Mouse (Mus musculus) mature B cell (primary cell): Measurements from ENCODE around the gene Cacna2d4.

ENCODE experiments used
- in situ Hi-C: fragments of 300-500 bp; cut with MboI; formaldehyde crosslinking; loops from 2 replicates; pipeline ENCODE4 v1.14.3; 2019

Cacna2d4 gene

DNA sequence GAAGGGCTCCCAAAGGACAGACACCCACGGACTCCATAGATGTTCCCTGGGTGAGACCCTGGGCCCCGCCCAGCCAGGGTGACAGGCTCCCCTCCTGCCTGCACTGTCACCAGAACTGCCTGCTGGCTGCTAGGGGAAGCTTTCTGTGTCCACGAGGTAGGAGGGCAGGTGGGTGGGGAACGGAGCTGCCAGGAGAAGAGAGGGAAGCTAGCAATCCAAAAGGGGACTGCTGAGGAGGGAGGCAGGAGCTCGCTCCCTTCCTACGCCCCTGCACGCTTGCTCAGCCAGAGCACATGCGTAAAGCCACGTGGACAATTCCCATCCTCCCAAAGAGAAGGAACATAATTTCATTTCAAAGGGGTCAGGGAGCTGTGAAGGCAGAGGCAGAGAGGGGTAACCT is 73.8 kb downstream of the Cacna2d4 start:
- in situ Hi-C loops: no loop called here

DNA sequence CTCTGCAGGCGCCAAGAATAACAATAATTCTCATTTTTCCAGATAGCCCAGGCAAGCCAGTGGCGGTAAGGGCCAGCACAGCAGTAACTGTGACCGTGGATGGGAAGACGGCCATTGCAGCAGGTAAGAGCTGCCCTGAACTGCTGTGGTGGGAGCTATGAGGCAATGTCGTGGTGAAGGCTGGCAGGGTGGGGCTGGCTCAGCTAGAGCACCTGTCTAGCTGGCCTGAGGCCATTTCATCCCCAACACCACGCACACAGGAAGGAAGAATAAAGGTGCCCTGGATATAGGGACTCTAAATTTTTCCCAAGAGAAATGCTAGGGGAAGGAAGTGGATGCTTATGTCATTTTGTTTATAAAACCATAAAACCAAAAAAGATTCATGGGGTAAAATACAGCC is 76.1 kb downstream of the Cacna2d4 start:
- in situ Hi-C loops: no loop called here

DNA sequence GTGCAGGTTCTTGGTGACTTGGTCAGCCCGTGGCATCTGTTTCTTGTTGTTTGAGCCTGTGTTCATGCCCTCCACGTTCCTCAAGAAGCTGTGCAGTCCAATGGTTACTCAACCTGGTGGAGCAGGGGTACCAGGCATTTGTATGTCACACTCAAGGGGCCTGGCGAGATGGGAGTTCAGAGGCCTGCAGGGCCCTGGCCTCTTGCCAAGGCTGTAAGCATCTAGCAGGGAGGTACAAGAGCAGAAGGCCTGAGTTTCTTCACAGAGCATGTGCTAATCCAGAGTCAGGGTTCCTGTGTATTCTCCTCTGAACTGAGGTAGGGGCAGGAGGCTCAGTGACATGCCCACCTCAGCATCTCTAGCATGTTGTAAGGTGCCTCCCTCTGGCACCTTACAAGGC is 76.8 kb downstream of the Cacna2d4 start:
- in situ Hi-C loops: no loop called here

DNA sequence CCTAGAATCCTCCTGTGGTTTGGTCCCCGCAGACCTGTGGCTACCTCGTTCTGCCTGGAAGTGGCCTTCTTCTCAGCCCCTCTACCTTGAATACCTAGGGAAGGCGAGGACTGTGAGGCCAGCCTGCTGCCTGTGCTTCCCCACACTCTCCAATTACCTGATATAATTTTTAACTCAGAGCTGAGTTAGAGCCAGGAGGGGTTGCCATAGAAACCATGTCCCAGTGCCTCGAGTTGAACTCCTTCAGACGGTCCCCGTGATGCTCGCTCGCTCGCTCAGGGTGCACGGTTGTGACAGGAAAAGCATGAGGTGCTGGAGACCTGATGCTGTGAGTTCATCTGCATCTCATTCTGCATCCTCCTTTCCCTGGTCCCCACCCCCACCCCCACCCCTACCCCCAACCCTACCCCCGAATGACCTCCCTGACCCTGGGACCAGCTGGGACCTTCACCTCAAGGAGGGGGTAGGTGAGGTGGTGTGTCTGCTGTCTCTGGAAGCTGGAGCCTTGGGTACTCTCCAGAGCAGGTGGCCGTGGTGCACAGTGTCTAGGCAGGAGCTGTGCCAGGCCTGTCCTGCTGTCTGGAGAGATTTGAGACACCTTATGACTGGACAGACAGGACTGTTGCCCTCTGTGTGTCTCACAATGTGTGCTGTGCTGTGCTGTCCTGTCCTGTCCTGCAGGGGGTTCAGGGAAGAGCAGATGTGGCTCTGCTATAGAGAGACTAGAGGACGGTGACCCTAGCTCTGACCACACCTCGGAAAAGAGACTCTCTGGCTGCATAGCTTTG is 77.5 kb downstream of the Cacna2d4 start:
- in situ Hi-C loops: no loop called here

DNA sequence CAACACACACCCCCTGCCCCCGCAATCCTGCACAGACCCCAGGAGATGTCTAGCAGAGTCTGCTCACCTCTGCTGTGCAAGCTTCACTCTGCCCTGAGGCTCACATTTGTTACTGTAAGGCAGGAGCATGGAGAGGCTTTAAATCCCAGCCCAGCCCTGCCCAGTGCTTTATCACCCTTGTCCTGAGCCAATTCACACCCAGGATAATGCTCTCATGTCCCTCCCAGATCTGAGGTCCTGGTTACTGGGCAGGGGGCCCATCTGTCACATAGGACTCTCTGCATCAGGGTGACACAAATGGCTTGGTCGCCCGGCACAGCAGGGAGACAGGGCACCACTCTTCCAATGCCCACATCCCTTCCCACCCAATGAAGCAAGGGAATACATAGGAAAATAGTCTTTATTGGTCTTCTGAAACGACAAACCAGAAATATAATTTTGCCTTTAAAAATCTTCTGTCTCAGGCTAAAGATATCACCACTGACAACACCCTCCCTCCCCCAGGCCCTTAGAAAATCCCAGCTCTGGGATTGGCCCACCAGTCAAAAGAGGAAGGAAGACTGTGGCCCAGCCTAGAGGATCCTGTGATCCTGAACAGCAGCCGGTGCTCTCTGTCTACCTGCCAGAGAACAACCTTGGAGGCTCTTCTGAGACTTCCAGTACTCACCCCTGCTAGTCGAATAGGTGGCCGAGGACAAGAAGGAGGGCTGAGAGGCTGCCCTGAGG is 78.6 kb downstream of the Cacna2d4 start:
- in situ Hi-C loops: no loop called here

DNA sequence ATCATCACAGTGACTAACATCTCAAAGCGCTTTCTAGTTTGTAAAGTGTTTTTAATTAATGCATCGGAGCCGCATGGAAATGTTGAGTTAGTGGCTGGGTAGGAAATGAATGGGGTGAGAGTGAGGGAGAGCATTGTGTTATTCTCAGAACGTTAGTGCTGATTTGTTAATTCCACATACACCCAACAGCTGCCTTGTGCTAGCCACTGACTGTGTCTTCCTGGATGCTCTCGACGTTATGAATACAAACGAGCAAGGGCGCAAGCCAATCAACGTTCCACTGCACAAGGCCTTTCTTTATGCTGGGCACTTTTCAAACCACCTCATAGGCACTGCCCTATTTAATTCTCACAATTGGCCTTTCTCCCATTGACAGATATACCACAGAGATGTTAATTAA is 82.4 kb downstream of the Cacna2d4 start:
- in situ Hi-C loops: no loop called here

DNA sequence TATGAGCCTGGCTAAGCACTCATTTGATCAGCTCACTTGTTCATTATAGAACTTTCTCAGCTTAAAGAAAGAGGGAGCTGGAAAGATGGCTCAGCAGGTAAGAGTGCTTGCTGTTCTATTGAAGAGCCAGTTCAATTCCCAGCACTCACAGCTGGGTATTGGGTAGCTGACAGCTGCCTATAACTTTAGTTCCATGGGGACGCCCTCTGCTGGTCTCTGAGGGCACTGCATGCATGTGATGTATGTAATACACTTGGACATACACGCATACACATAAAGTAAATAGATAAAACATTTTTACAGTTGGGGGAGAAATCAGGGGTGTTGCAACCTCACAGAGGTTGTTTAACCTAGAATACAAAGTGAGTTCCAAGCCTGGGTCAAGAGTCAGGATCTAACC is 83.0 kb downstream of the Cacna2d4 start:
- in situ Hi-C loops: no loop called here

DNA sequence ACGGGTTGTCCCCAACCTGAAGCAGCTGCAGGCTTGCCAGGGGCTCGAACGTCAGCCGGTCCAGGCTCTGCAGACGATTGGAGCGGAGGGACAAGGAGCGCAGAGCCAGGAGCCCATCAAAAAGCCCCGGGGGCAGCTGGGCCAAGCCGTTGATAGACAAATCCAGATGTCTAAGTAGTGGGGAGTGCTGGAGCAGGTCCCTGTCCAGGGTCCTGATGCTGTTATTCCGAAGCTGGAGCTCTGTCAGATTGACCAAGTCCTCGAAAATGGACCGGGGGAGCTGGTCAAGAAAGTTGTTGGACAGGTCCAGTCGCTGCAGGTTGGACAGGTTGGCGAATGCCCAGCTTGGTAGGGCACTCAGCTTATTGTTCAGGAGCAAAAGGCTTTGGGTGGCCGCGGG is 84.2 kb downstream of the Cacna2d4 start:
- in situ Hi-C loops: no loop called here

DNA sequence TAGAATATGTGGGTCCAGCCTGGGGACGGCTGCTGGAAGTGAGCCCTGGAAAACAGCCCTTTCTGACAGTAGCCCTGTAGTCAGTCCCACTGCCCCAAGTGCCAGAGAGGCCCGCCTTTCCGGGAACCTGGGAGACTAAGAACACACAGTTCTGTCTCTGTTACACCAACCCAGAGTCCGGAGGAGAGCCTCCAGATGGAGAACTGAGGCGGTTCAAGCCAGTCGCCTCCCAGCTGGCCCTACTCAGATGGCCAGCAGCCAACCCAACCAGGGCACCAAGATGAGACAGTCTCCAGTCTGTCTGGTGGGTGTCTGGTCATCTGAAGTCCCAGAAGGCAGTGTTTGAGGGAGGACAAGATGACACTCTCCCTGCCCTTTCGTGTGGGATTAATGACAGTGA is 85.4 kb downstream of the Cacna2d4 start:
- in situ Hi-C loops: no loop called here

DNA sequence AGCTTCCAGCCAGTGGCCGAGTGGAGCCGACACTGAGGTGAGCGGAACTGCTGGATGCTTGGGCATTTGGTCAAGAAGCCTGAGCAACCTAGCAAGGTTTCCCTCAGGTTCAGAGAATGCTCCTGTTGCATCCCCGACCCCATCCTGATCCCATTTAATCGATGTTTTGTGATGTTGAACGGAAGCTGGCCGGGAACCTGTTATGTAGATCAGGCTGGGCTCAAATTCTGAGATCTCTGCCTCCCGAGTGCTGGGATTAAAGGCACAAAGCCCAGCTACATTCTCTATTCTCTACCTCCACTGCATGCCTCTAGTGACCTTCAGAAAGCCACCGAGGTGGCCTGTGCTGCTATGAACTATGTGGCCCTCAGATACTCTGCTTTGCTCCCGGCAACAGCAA is 88.5 kb downstream of the Cacna2d4 start:
- in situ Hi-C loops: no loop called here

DNA sequence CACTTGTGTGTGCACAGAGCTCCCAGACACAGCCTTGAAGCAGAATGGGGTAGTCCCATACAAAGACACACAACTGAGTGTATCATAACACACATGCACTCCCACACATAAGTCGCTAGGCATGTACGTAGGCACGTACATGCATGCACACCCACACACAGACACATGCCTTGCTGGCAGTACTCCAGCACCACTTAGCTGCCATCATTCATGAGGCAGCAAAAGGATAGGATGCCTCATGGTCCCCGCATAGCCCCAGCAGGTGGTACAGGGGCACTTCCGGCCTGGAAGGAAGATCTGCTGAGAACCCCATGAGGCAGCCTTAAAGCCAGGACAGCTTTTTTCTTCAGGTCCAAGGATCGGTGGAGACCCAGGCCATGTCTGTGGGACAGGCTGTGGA is 89.7 kb downstream of the Cacna2d4 start:
- in situ Hi-C loops: no loop called here

DNA sequence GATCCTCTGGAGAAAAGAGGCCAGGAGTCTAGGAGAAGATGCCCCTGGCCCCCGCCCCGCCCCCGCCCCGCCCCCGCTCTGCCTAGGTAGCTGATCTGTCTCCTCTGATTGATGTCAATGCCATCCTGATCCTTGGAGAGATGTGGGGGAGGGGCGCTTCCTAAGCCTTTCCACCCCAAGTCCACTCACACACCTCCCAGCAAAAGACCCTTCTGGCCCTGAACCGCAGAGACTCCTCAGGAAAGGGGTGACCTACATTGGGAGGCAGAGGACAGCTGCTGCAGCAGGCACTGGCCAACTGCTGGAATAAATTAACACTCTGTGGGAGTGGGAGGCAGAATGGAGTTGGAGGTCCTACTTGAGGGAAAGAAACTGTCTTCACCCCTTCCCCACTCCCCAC is 90.2 kb downstream of the Cacna2d4 start:
- in situ Hi-C loops: no loop called here

DNA sequence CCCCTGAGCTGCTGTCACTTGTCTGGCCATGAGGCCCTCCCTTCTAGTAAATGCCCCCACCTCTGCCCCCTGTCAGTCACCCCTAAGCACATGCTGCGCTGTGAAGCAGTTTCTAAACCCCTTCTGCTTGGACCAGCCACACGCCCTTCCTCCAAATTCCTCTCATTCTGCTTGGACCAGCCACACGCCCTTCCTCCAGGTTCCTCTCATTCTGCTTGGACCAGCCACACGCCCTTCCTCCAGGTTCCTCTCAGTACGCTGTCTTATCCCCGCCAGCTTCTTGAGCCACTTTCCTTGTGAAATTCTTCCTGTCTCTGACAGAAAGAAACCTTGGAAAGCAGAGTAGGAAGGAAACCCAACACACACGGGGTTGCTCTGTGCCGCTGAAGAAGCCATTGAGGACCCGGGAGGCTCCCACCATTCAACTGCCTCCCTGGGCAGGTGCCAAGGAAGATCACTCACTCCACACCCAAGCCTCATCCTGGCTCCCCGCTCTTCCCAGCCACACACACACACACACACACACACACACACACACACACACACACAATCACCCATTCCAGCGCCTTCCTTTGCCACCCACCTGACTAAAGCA is 92.3 kb downstream of the Cacna2d4 start:
- in situ Hi-C loops: no loop called here

DNA sequence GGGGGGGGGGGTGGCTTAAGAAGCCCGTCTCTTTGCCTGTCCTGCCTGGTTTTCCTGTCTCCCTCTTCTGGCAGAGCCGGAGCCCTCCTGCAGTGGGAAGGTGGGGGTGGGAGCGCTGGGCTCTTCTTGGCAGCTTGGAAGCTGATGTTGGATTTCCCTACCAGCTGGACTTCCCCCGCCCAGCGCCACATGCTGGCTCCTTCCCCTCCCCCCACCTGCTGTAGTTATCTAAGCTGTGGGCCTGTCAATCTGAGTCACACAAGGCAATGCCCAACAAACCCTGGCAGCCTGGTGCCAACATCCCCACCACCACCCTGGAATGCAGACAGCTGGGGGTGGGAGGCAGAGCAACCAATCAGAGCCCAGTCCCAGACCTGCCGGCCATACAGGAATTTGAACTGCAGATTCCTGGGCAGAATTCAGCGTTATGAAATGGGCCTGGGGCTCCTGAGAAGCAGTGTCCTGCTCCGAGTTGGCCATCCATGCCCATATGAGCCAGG is 92.9 kb downstream of the Cacna2d4 start:
- in situ Hi-C loops: no loop called here

DNA sequence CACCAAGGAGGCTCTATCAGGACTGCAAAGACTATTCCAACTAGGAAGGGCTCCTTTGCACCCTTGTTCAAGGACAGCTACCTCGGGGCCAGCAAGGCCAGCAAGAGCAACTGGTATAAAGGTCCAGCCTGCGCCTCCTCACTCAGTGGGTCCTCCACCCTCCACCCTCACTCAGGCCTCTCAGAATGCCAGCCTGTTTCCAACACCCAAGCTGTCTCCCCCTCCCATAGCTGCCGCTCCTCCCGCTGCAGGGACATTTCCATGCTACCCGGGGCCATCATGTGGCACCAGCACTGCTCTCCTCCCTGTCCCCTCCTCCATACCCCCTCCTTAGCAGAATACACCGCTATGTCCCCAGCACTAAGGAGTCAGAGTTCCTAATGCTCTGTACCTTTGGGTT is 93.6 kb downstream of the Cacna2d4 start:
- in situ Hi-C loops: no loop called here

DNA sequence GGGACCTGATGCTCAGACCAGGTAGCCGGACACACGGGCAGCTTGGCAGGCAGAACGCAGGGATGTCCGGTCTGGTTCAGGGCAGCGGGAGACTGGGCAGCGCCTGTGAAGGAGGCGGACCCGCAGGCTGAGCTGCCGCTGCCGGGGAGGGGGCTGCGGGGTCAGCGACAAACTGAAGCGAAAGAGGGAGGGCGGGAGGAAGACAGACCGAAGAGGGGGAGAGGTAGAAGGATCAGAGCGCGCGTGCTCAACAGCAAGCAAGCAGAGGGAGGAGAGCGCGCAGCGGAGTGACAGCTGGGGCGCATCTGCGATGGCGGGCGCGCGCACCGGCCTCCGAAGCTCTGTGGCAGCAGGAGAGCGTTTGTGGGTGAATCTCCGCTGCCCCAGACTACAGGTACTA is 94.2 kb downstream of the Cacna2d4 start, which contains the start of gene Lrtm2:
Gene Lrtm2 (minus strand): TSS at position 261 of the 400 bp plus-strand sequence.
- in situ Hi-C loops: no loop called here

DNA sequence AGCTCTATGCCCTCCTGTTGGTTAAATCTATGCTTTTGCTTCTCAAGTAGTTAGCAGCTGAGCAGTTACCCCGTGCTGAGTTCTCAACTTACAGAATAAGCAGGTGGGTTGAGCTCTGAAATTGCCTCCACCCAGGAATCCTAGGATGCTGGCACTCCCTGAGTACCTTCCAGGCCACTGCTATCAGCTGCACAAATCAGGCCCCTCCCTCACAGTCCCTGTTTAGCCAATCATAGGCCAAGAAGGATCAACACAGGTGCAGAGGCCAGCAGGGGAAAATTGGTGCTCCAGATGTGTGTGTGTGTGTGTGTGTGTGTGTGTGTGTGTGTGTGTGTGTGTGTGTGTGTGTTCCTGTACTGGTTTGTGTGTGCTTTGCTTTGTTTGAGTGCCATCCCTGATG is 95.8 kb downstream of the Cacna2d4 start:
- in situ Hi-C loops: no loop called here

DNA sequence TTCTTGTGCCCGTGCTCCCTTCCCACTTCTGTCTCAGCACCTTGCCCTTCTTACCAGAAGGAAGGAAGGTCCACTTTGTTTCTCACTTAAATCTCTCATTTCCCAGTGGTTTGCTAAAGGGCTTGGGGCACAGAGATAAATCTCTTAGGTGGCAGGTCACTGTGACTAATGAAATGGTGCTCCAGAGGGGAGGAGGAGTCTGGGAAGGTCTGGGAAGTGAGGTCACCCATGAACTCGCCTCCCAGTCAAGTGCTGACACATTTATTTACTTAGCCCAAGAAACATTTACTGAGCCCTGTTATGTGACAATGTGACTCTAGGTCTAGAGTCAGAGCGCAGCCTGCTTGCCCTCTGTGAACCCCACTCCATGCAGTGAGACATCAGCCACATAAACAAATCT is 96.9 kb downstream of the Cacna2d4 start:
- in situ Hi-C loops: no loop called here

DNA sequence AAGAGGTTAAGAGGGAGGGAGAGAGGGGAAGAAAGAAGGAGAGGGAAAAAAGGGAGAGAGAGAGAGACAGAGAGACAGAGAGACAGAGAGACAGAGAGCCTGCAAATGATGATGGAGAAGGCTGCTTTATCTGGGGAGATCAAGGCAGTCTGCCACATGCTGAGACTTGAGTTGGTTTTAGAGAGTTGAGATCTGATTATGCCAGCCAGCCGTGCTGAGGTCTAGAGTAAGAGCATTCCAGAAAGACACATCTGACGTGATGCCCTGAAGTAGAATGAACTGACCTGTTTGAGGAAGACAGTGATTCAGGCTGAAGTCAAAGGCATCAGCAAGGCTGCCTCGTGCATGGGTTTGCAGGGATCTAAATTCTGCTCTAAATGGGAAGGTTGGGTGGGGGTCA is 97.5 kb downstream of the Cacna2d4 start:
- in situ Hi-C loops: no loop called here

DNA sequence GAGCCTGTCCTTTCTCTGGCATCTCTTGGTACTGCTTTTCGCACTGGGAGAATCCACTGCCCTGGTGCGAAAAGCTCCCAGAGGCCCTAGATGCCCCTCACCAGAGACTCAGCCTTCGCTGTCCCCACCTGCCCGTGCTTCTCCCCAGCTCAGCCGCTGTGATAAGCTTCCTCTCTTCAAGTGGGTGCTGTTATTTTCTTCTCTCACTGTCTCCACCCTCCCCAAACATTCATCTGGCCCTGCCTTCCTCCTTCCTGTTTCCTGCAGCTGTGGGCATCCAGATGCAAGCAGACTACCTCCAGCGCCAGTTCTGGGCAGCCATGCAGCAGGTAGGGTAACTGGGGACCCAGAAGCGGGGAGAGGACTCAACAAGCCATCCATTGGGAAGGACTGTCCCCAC is 99.8 kb downstream of the Cacna2d4 start:
- in situ Hi-C loops: no loop called here

DNA sequence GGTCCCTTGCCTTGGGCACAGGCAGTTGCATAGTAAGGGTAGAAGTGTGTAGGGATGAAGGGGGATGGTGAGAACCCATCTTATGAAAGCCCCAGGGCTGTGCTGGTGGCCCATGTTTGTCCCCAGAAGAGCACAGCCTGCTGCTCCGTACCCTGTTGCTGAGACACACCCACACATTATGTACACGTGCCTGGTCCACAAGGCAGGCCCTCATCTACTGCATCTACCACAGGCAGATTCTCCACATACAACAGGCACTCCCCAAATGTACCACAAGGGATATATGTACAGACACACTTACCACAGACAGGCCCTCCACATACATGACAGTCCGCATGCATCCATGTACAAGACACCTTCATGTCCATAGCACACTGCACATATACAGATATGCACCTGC is 101.0 kb downstream of the Cacna2d4 start:
- in situ Hi-C loops: no loop called here

DNA sequence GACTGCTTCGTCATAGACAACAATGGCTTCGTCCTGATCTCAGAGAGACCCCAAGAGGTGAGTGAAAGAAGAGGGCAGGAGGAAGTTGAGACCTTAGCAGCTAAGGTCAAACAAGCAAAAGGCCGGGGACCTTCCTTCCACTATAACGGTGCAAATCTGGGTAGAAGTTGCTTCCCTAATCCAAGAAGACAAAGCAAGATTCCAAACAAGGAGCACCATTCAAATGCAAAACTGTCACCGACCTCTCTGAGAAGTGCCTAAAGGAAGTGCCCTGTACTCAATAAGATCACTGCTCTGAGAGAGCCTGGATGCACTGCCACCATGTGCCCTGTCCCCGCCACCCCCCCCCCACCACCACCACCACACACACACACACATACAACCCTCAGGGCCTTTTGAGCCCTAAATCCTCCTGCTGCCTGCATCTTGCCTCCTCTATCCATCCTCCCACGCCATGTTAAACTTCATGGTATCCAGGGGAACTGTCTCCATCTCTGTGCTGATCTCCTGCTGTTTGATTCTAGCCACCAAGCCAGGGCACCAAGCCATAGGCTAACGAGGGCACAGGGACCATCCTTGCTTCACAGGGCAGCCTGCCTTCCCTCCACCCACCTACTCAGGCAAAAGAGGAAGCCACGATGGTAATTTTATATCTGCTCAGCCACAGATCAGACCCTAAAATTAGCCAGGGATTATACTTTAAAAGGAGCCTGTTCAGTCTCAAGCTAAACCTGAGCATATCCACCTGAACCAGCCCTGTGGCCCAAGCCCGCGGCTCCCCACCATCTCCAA is 102.0 kb downstream of the Cacna2d4 start:
- in situ Hi-C loops: no loop called here
